Mouse (Mus musculus) small intestine, adult 2 months (tissue): ENCODE measurements around the gene Olfr56.
"Not testable (repeated sequence)": the region's sequence is repeated elsewhere in the genome, so short reads cannot be mapped to it uniquely, and the experiment has no call there.

Source experiments
- CTCF ChIP-seq: fragments of 200-500 bp; IDR thresholded peaks from 2 replicates; pipeline ENCODE4 v1.5.1; 2012; ENCODE audit warnings: low read depth, mild to moderate bottlenecking, control low read depth, inconsistent platforms, low read length, moderate library complexity, mixed read lengths; ENCODE audit not compliant: insufficient replicate concordance, insufficient read length; ENCODE audit errors: extremely low read depth
- POLR2A ChIP-seq: fragments of 200-500 bp; IDR thresholded peaks from 2 replicates; pipeline ENCODE4 v1.6.1; 2012; ENCODE audit warnings: low read depth, mild to moderate bottlenecking, control low read depth, inconsistent platforms, low read length, moderate library complexity

- not testable (repeated sequence) for TF ChIP-seq POLR2A, CTCF
These were observed 72.6 kb downstream of the Olfr56 start, which contains the start of gene 9930111J21Rik2 for GRCm38 (mm10) chr11:49051093-49051891.
